9 mouse cellular contexts compared by ENCODE assay signal in genomic region chr1:55960291-55960690, GRCm38 (mm10).
DNase-seq lines count a peak whose midpoint lies in the region; ATAC-seq and TF ChIP-seq lines count a peak whose summit lies in the region.
"Had no signal": no experiment of that assay in that cellular context is flagged by ENCODE, and none has a peak within 500 bp of the region (broad histone marks: within the 10 kb centered on the region; RNA-seq: fewer than 3 reads in every experiment).

No protein-coding gene starts in this region.

- no peak overlapping the region for H3K4me3 ChIP-seq in cortical plate, adult 2 months (ENCODE audit: insufficient read depth, low read length)
- H3K4me3 ChIP-seq in small intestine, adult 2 months (ENCODE audit: low read depth, low read length), result no peak overlapping the region
- H3K4me3 ChIP-seq: lung, embryonic 15.5 days had no signal

- no peak for ATAC-seq in CD4-positive, CD25-positive, alpha-beta regulatory T cell, adult 4 months
- ATAC-seq in megakaryocyte progenitor cell, adult 5-6 weeks (replicated peaks; ENCODE audit: poor library complexity), result peak; percentile 88

- DNase-seq in CD4-positive, CD25-positive, alpha-beta regulatory T cell, adult 2 months (ENCODE audit: low read depth, low spot score), result peak; percentile 31
- DNase-seq in adrenal gland, adult 2 months, result peak; percentile 35
- peak; percentile 43 to 65 for DNase-seq in heart, postnatal 36 days
- DNase-seq in layer of hippocampus, postnatal 25 days (ENCODE audit: extremely low spot score in 1 of 2, low spot score in 1 of 2), result peak; percentile 78 to 89

- no peak for TF ChIP-seq POLR2A in cortical plate, adult 2 months (IDR thresholded peaks at IDR 0.05; ENCODE audit: extremely low read depth, insufficient read depth, low read length)
- no peak for TF ChIP-seq POLR2A in small intestine, adult 2 months (IDR thresholded peaks at IDR 0.05; ENCODE audit: low read depth, low read length)

- intact Hi-C loops in heart, postnatal 36 days (cut with DNase I), result loop anchor here (5.0 kb wide), 1 partner anchor 1247 kb away; no protein-coding TSS in a partner anchor

- peak; percentile 74 for TF ChIP-seq CTCF in cortical plate, adult 2 months (IDR thresholded peaks at IDR 0.05; ENCODE audit: extremely low read depth, insufficient read depth, low read length)
- TF ChIP-seq CTCF in small intestine, adult 2 months (IDR thresholded peaks at IDR 0.05; ENCODE audit: extremely low read depth, insufficient read length, insufficient replicate concordance, low read depth, low read length), result peak; percentile 75; the same call in 1 of the 2 replicates

- no peaks in the 10 kb centered on the region for H3K27me3 ChIP-seq in small intestine, adult 2 months (ENCODE audit: control insufficient read depth, insufficient read depth, low read length)
- H3K27me3 ChIP-seq: lung, embryonic 15.5 days had no signal

- 18% methylated on average over 6 of the region's 6 CpGs for WGBS in small intestine, adult 2 months

- no peak overlapping the region for H3K27ac ChIP-seq in cortical plate, adult 2 months (ENCODE audit: insufficient read depth, low read length)
- no peak overlapping the region for H3K27ac ChIP-seq in small intestine, adult 2 months (ENCODE audit: insufficient read depth, low read depth, low read length)
- H3K27ac ChIP-seq: lung, embryonic 15.5 days had no signal

- no peaks in the 10 kb centered on the region for H3K4me1 ChIP-seq in cortical plate, adult 2 months (ENCODE audit: control insufficient read depth, insufficient read depth, low read length)
- H3K4me1 ChIP-seq in small intestine, adult 2 months (ENCODE audit: control insufficient read depth, insufficient read depth, insufficient read length, low read length), result no peaks in the 10 kb centered on the region
- H3K4me1 ChIP-seq: lung, embryonic 15.5 days had no signal

- H3K36me3 ChIP-seq in small intestine, adult 2 months (ENCODE audit: control insufficient read depth, insufficient read depth, low read length), result no peaks in the 10 kb centered on the region
- H3K36me3 ChIP-seq: lung, embryonic 15.5 days had no signal

Comparison
In these comparisons a context has a peak if more than half of its experiments do, and no peak if none do; other contexts are left out.
1. DNase-seq: peak in every context shown above with its lines; median percentile 84 in layer of hippocampus, postnatal 25 days; 54 in heart, postnatal 36 days; 35 in adrenal gland, adult 2 months; 31 in CD4-positive, CD25-positive, alpha-beta regulatory T cell, adult 2 months.